Mouse (Mus musculus) frontal cortex, postnatal 14 days (tissue): ENCODE results near the gene Sptbn1.

Experiments
- DNase-seq, 2 experiments: peaks; one replicate each; pipeline ENCODE4 v3.0.0; 2022; ENCODE audit warnings: low spot score in 2 of 2

Sptbn1 gene

DNA sequence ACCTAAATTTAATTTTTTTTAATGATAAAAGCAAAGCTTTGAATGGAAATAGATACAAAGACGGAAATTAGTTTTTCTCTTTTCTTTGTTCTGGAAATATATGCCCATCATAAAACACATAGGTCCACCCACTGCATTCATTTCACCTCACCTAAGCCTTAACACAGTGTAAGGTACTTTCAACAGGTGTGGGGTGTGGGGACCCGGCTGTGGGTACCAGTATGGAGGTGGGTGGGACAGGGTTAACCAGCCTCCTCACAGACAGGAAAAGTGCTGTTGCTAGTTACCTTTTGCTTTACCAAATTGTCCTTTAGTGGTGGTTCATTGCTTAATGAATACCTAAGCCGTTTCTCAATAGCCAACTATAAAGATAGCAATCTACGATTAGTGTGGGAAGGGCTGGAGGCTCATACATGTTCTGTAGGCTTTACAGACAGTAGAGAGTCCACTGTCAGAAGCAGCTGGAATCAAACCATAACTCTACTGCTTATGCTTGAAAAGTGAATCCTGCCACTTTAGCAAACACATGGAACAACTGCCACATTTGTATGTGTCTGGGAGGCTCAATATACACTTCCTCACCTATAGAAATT, 96.3 kb downstream of the Sptbn1 start:
- DNase-seq, result no peak

GRCm38 (mm10) chr11:30171184-30171583, 96.8 kb downstream of the Sptbn1 start:
- no peak for DNase-seq

GRCm38 (mm10) chr11:30166551-30166922, 101.4 kb downstream of the Sptbn1 start:
- no peak for DNase-seq

GRCm38 (mm10) chr11:30165861-30166550, 102.0 kb downstream of the Sptbn1 start:
- no peak for DNase-seq

- DNase-seq, result no peak
Observed at GRCm38 (mm10) chr11:30164515-30165214, 103.3 kb downstream of the Sptbn1 start.

GRCm38 (mm10) chr11:30163870-30164269, 104.1 kb downstream of the Sptbn1 start:
- no peak for DNase-seq

- DNase-seq, result no peak
Observed at GRCm38 (mm10) chr11:30163081-30163480, 104.9 kb downstream of the Sptbn1 start.

DNA sequence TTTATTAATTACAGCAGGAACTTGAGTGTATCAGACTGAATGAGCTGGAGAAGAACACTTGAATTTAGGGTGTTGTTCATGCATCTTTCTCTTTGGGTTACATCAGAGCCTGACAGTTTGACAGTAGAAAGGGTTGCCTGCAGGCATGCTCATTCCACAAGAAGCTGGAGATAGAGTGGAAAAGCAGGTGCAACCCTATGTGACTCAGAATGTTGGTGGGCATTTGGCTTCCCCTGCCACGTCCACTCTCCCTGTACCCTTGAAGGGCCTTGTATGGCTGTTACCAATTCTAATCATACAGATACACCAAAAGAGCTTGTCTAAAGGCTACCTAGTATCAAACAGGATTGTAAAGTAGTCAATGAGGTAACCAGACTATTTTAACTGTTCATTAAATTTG, 106.2 kb downstream of the Sptbn1 start:
- no peak for DNase-seq

DNA sequence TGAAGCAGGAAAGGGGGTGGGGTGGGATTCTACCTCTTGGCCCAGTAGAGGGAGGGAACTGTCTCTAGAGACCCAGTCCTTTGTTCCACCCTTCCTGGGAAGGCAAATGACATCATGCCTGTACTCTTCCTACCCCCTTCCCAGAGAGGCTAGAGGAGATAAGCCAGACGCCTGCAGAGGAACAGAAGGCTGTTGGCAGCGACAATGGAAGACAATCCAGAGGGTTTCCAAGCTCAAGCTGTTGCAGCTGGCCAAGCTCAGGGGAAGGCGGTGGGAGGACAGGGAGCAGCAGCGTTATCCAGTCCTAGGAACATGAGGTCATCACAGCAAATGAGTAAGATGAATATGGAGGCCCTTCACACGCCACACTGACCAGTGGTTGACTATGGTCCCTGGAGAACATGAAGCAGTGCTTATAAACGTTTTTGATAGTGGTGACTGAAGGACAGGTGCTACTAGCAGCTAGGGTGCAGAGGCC, 106.8 kb downstream of the Sptbn1 start:
- DNase-seq, result peak; percentile 26 to 31

DNA sequence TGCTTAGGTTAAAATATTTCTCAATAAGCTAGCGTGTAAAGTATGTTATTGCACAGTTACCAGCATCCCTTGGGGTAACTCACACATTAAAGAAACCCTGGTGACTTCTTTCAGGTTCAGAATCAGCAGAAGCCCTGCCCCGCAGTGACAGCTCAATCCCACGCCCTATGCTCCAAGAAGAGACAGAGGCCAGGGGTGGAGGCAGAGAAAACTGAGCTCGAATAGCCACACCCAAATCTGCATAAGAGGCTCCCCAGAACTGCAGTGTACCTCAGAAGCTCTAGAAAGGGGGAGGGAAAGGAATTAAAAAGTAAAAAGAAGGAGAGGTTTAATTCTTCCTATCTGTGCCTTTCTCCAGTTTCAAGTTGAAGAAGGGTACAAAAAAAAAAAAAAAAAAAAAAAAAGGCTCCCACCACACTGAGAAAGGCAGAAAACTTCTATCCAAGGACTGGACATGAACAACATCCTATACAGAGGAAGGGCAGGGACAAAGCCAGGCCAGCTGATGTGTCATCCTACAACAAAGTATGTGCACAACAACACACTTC, 107.3 kb downstream of the Sptbn1 start:
- DNase-seq, result no peak

DNA sequence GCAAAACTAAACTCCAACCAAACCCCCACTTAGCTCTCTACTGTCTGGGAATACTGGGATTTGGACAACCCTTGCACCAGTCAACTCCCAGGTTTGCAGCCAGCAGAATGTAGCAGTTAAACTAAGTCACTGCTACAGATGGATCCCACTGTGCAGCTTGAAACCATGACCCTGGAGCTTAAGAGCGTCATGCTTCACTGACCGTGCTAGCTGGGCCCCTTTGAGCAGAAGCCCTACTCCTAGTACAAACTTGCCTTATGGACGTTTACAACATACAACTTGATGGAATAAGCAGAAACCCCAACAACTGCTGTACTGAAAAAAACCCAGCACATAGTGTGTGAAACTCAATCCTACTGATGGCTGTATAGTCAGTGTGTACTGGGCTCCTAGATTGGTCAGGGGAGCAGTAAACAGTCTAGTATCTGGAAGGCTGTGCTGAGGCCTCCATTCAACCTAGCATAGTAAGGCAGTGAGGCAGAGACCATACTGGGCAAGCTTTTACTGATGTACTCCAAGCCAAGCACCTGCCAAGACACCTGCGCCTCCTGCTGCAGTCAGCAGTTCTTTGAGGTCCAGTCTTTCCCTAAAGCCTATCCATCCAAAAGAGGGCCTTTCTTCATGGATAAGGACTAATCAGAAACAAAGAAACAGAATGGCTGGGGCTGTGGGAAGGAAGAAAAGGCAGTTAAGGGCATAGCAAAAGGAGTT, 108.3 kb downstream of the Sptbn1 start:
- DNase-seq, result no peak

- DNase-seq, result no peak
Observed at GRCm38 (mm10) chr11:30158028-30158700, 109.8 kb downstream of the Sptbn1 start.

GRCm38 (mm10) chr11:30155887-30156286, 112.1 kb downstream of the Sptbn1 start:
- no peak for DNase-seq

DNA sequence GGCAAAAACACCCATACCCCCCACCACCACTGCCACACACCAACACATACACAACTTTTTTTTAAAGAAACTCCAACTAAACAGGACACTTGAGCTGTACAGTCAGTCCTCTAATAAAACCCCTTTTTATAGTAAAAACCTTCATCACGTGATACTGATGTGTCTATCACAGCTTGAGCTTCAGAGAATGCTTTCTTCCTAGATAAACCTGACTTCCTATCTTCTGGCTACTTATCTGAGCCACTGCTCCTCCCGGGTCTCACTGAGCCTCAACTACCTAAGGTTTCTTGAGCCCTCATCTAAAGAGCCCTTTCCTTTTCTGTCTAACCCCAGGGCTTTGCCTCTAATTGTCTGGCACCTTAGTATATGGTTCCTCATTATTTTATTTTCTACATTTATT, 113.0 kb downstream of the Sptbn1 start:
- DNase-seq, result no peak

DNA sequence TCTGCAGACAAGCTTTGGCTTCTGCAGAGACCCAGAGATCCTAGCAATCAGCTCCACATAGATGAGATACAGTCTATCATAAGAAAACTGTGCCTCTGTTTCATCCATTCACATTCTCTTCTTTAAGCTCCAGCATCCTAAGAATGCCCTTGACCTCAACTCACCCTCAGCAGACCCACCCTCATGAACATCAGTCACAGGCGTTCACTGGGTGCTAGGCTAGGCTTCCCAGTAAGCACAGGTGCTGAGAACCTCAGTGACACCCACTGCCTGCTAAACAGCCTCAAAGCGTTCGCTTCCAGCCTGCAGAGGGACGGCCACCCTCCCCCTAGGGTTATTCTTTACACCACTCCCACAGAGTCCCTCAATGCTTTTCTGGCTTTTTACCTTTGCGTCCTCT, 119.1 kb downstream of the Sptbn1 start:
- no peak for DNase-seq

DNA sequence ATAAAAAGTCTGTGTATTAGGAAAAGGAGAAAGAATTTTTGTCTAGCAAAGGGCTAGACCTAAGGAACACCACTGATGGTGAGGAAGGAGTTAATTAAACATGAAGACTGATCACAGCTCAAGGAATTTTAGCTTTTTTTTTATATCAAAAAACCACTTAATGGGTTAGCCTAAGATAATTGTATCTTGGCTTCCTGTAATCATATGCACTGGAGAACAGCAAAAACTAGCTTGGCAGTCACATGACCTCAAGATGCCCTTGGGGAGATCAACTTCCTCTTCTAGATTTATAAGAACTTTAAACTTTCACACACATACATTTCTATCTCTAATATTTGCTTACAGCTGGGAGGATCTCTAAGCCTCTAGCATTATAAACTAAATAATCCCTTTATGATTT, 119.6 kb downstream of the Sptbn1 start:
- DNase-seq, result no peak

GRCm38 (mm10) chr11:30147882-30148281, 120.1 kb downstream of the Sptbn1 start:
- no peak for DNase-seq

- DNase-seq, result no peak
Observed at GRCm38 (mm10) chr11:30143090-30143489, 124.9 kb downstream of the Sptbn1 start.

DNA sequence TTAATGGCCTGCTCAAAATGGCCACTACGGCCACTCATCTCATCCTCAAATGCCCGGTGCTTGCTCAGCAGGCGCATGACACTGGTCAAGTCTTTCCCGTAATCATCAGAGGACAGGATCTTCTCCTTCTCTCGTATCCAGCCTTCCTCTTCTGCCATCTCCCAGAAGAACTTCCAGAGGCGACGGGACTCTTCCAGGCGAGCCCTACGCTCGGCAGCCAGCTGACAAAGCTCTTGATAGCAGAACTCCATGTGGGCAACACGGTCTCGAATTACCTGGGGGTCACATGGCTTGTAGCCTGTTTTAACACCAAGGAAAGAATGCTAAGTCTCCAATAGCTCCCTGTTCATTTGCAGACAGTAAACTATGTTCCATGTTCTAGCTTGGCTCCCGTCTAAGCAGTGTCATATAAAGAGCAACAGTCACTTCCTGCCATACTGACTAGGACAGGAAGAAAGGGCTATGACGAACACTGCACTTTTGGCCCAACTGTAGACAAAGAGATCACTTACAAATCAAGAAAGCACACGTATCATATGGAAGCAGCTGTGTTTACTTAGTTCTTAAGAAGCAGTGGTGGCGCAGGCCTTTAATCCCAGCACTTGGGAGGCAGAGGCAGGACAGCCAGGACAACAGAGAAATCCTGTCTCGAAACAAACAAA, 128.7 kb downstream of the Sptbn1 start:
- no peak for DNase-seq

DNA sequence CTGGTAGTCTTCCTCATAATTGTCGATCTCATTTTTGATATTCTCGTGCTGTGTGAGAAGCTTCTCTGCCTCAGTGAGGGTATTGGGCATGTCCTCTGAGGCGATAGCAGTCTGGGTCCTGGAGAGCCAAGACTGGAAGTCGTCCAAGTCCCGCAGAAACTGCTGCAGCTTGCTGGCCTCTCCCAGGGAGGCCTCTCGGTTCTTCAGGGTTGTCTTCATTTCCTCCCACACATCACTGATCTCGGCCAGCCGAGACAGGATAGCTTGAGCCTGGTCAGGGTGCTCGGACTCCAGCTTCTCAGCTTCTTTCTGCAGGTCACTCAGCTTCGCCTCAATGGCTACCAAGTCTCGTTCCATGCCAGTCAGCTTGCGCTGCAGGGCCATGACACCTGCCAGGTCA, 130.9 kb downstream of the Sptbn1 start:
- DNase-seq, result no peak

- DNase-seq, result no peak
Observed at GRCm38 (mm10) chr11:30134058-30134457, 133.9 kb downstream of the Sptbn1 start.
